Mouse (Mus musculus): ENCODE results near the gene Faah. TPM values are rescaled to one million over a fixed set of nuclear protein-coding genes. Genes with fewer than 3 reads are reported as not detected.
A peak's percentile ranks its signal among the peaks of the same experiment; 100 is the strongest.

The Faah gene
- total RNA-seq, 2 experiments from 2014 or later, result 136 to 145 TPM

- DNase-seq (ENCODE audit: low spot score in 2 of 2), result no peak
Measured at GRCm38 (mm10) chr4:116001206-116001605, 16.5 kb downstream of the Faah start.

DNA sequence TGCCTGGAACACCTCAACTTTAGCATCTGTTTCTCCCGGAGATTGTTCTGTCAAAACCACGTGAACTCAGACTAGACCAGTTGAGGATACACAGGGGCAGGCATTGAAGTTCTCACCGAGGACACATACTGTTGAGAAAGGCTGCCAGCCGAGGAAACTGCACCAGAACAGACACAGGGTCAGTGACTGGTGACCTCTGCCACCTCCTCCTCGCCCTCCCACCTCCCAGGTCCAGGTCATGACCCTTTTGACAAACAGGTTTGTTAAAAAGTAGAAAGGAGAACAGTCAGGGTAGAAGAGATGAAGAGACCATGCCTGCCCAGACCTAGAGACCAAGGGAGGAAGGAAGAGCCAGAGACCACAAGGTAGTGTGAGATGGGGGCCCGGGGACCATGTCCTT is 17.1 kb downstream of the Faah start:
- DNase-seq (ENCODE audit: low spot score in 2 of 2), result no peak

GRCm38 (mm10) chr4:115996729-115997128 is 21.0 kb downstream of the Faah start:
- no peak for DNase-seq (ENCODE audit: low spot score in 2 of 2)

DNA sequence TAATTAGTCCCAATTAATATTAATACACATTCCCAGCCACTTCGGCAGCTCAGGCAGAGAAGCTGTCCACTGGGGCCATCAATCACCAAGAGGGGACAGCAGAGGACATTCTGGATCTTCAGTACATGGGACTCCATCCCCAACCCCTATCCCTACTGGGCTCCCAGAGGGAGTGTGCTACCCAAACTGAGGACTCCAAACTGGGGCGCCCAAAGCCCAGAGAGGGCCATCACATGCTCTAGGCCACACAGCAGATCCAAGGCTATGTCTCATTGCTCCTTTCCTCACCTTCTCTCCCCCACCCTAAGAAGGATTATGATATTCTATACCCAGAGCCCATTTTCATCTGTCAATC is 22.4 kb downstream of the Faah start:
- DNase-seq (ENCODE audit: low spot score in 2 of 2), result no peak

GRCm38 (mm10) chr4:115994662-115995375 is 22.9 kb downstream of the Faah start:
- DNase-seq (ENCODE audit: low spot score in 2 of 2), result no peak

- DNase-seq (ENCODE audit: low spot score in 2 of 2), result no peak
Measured at GRCm38 (mm10) chr4:115989382-115989781, 28.3 kb downstream of the Faah start.

DNA sequence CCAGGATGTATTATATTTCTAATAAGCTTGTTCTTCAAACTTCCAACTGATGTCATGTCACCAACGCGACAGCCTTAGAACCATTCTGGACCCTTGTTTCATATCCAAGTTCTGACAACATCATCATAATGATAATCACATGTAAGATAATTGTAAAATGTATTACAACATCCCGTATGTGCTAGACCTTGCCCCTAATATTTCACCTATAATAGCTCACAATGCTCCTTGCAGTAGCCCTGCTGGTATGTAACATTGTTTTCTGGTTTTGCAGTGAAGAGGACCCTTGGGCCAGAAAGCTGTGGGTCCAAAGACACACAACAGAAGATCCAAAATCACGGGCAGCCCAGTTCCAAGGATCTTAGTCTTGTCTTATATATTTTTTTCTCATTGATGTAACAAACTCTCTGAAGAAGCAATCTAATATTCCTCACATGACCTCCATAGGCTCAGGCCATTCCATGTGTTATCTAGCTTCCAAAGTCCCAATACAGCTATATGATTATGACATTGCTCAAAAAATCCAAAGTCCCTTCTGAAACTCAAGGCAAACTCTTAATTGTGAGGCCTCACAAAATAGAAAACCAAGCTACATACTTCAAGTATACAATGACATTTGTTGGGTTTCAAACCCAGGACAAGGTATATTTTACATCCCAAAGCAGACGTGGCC is 29.7 kb downstream of the Faah start:
- no peak for DNase-seq (ENCODE audit: low spot score in 2 of 2)

GRCm38 (mm10) chr4:115987436-115987835 is 30.3 kb downstream of the Faah start:
- DNase-seq (ENCODE audit: low spot score in 2 of 2), result no peak

DNA sequence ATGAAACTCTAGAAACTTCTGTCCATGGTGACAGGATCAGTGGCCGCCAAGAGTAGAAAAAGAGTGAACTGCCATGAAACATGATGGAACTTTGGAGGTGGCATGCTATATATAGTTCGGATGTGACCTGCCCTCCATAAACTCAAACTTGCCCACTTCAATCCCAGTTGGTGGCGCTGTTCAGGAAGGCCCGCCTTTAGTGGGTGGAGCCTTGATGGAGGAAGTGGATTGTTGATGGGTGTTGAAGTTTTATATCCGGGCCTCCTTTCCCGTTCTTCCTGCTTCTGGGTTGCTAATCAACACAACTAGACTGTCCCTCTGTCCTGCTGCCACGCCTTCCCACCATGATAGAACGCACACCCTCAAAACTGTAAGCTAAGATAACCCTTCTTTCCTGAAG is 32.8 kb downstream of the Faah start:
- no peak for DNase-seq (ENCODE audit: low spot score in 2 of 2)

GRCm38 (mm10) chr4:115984111-115984510 is 33.6 kb downstream of the Faah start:
- peak; percentile 50 to 88 for DNase-seq (ENCODE audit: low spot score in 2 of 2)

- DNase-seq (ENCODE audit: low spot score in 2 of 2), result peak; percentile 58 to 84
Measured at GRCm38 (mm10) chr4:115980676-115981075, 37.0 kb downstream of the Faah start.

- DNase-seq (ENCODE audit: low spot score in 2 of 2), result no peak
Measured at GRCm38 (mm10) chr4:115979437-115979836, 38.3 kb downstream of the Faah start.

DNA sequence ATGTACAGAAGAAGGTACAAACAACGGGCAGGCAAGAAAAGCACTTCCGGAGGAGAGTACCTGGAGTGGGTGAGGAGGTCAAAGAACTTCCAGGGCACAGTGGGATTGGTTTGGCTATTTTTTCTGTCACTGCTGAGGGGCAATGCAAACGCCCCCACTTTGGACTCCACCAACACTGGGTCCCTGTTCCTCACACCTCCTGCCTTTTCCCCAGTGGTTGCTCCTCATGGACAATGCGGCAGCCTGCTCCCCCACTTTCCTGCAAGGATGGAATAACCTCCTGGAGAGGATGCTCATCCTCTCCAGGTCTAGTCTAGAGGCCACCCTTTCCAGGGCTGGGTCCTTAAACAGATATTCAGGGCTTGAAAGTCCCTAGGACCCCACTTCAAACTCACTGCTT is 38.8 kb downstream of the Faah start:
- DNase-seq (ENCODE audit: low spot score in 2 of 2), result no peak

DNA sequence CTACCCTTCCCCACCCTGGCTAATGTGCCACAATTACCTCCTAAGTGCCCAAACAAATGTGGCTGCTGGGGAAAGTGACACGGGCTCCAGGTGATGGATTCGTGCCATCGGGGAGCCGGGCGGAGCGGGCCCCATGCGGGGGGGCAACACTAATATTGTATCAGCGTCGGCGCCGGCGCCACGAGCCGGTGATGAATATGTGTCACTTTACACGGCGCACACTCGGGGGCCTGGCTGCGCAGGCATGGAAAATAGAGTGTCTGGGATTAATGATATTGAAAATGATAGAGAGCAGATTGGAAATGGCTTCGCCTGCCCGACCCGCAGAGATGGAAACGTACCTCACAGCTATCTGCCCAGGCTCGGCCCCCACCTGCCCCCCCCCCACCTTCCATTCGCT is 45.2 kb downstream of the Faah start:
- DNase-seq (ENCODE audit: low spot score in 2 of 2), result no peak

- no peak for DNase-seq (ENCODE audit: low spot score in 2 of 2)
Measured at GRCm38 (mm10) chr4:115964446-115964845, 53.3 kb downstream of the Faah start.

- DNase-seq (ENCODE audit: low spot score in 2 of 2), result no peak
Measured at GRCm38 (mm10) chr4:115963751-115964150, 54.0 kb downstream of the Faah start.

GRCm38 (mm10) chr4:115962671-115963412 is 54.9 kb downstream of the Faah start:
- DNase-seq (ENCODE audit: low spot score in 2 of 2), result peak in 1 of 2 experiments; percentile 47

GRCm38 (mm10) chr4:115961991-115962390 is 55.7 kb downstream of the Faah start:
- DNase-seq (ENCODE audit: low spot score in 2 of 2), result no peak

DNA sequence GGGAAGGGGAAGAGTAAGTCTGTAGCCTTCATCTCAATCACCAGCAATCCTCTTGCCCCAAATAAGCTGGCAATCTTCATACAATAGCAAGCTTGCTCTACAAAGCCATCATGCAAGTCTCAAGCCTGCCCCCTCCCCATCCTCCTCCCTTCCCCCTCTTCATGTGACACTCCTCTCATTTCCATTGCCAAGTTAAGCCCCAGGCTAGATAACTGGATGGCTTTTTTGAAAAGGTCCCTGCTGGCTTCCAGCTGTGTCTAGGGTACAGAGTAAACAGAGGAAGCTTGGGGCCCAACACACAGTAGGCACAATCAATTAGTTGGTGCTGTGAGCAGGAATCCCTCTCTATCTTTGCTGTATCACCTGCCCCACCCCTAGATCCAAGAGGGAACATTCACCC is 58.2 kb downstream of the Faah start:
- DNase-seq (ENCODE audit: low spot score in 2 of 2), result no peak

DNA sequence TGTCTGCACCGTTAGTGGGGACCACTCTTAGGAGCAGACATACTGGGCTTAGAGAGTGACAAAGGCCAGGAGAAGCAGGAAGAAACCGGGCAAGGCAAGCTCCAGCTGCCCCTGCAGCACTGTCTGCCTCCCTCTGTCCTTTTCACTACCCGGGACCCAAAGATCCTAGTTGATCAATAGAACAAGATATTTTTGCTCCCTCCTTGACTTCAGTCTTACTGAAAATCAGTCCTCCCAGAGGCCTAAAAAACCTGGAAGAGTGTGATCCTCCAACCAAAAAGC is 62.3 kb downstream of the Faah start:
- no peak for DNase-seq (ENCODE audit: low spot score in 2 of 2)

DNA sequence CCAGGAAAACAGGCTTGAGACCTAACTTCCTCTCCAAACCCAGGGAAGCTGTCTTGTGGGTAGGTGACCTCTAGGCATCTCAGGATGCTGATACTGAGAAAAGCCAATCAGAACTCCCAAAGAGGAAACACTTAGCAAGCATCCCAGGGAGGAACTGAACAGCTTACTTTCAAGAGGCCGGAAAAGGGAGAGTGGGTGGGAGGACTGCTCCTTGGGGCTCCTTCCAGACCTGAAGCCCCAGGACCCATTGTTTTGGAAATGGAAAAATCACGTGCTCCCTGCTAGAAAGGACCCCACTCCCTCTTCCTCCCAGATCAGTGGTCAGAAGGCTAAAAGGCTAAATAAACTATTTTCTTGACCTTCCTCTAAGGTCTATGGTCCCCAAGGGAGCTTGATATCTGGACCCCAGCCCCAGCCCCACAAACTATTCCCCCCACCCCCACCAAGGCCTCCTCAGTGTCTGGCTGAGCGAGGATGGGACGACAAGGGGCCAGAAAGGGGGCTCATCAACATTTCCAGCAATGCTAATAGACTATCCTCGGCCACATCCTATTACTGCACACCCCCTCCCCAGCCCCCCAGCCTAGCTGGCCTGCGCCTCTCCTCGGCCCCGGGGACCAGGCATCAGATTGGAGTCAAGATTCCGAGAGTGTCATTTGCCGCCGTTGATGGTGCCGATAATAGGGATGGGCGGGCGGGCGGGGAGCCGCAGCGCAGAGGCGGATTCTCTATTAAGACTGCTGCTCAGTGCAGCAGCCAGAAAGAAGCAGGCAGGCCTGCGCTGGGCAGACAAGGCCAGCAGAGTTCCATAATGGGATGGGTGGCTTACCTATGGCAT is 62.9 kb downstream of the Faah start:
- DNase-seq (ENCODE audit: low spot score in 2 of 2), result no peak

GRCm38 (mm10) chr4:115953559-115953958 is 64.2 kb downstream of the Faah start:
- DNase-seq (ENCODE audit: low spot score in 2 of 2), result no peak

Data from layer of hippocampus, adult 18-20 months (tissue).